Mouse (Mus musculus) neural tube, embryonic 11.5 days (tissue): ENCODE data around the gene Skida1. TPM values are rescaled to one million over a fixed set of nuclear protein-coding genes. Genes with fewer than 3 reads are reported as not detected.

ENCODE experiments used
- ATAC-seq: fragments of 200-750 bp; cut with Nextera tagmentation; 2 replicates; pipeline ENCODE4 v1.8.0; 2017; ENCODE audit warnings: moderate number of reproducible peaks, mild to moderate bottlenecking, moderate TSS enrichment, moderate library complexity; ENCODE audit not compliant: insufficient read depth, low FRiP score, low TSS enrichment
- DNase-seq: peaks from one replicate; pipeline ENCODE4 v3.0.0-alpha.2; 2015; ENCODE audit warnings: low spot score
- H3K27ac ChIP-seq: fragments of 300-500 bp; sonication (generic); 2 replicates; pipeline ENCODE4 v1.5.1; 2014; ENCODE audit warnings: low read depth, mild to moderate bottlenecking, low read length
- H3K27me3 ChIP-seq: fragments of 300-500 bp; sonication (generic); 2 replicates; pipeline ENCODE4 v1.6.1; 2014; ENCODE audit warnings: mild to moderate bottlenecking, low read length, mixed read lengths; ENCODE audit not compliant: control insufficient read depth, insufficient read depth
- H3K36me3 ChIP-seq: fragments of 300-500 bp; sonication (generic); 2 replicates; pipeline ENCODE4 v1.6.1; 2014; ENCODE audit warnings: mild to moderate bottlenecking, low read length, moderate library complexity, mixed read lengths; ENCODE audit not compliant: control insufficient read depth, insufficient read depth
- H3K4me1 ChIP-seq: fragments of 300-500 bp; sonication (generic); 2 replicates; pipeline ENCODE4 v1.6.1; 2014; ENCODE audit warnings: low read length, mixed read lengths; ENCODE audit not compliant: control insufficient read depth, insufficient read depth
- H3K4me2 ChIP-seq: fragments of 300-500 bp; sonication (generic); 2 replicates; pipeline ENCODE4 v1.6.1; 2014; ENCODE audit warnings: low read depth, mild to moderate bottlenecking, moderate library complexity
- H3K4me3 ChIP-seq: fragments of 300-500 bp; sonication (generic); 2 replicates; pipeline ENCODE4 v1.5.1; 2014; ENCODE audit warnings: low read depth, low read length
- H3K9ac ChIP-seq: fragments of 300-500 bp; sonication (generic); 2 replicates; pipeline ENCODE4 v1.6.1; 2014; ENCODE audit warnings: mild to moderate bottlenecking, low read length
- H3K9me3 ChIP-seq: fragments of 300-500 bp; sonication (generic); 2 replicates; pipeline ENCODE4 v1.6.1; 2016; ENCODE audit warnings: low read length; ENCODE audit not compliant: control insufficient read depth
- WGBS: fragments of 180-500 bp; shearing (Covaris S2); extraction: QIAGEN DNeasy Blood & Tissue Kit; methylation state at CpG from one replicate; pipeline ENCODE4 v1.1.7; 2014; 5-methylcytosine and 5-hydroxymethylcytosine counted together
- polyA plus RNA-seq: library from polyadenylated mRNA; unstranded; fragments of >200 nt; fragmentation: Nextera tagmentation; extraction: Ambion mirVana; gene quantifications from 2 replicates; pipeline ENCODE4 v1.2.1, GENCODE M21; 2014

Skida1 gene
- polyA plus RNA-seq, 1 experiment from 2014 or later: 15.5 TPM

DNA sequence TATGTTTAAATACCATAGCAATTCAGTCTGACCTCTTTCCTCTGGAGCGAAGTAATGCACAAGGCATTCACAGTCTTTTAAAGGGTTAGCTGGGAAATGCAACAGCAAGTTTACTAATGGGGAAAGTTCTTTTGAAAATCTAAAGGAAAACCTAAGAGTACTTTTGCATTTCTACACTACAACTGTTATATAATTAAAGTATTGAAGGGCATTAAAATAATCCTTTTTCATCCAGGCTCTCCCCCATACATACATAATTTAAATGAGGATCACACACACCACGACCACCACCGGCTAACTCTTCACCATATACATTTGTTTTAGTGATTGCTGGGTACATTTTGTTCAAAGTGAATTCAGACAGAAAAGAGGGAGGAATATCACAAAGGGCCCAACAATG lies 3.7 kb upstream of the Skida1 start:
- WGBS: 19% methylated on average over 3 of the region's 3 CpGs

DNA sequence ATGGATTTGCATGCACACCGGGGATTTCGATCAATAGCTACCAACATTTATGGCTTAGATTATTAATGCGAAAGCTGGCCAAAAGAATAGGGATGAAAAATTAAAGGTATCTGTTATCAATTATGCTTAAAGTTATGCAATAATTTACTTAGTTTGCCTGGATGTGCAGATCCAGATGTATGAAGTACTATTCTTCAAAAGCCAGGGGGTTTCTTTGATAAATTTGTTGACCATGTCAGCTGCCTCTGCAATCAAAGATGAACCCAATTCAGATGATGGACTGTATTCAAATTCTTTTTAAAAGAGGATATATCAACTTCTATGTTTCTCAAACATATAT lies 3.0 kb upstream of the Skida1 start:
- Histone ChIP-seq H3K4me1 (peaks cover 39% of the 10 kb centered on the region), H3K36me3 (no peaks in the 10 kb centered on the region), H3K27ac (peak overlapping the region; percentile 100), H3K9ac (0 out of 2 replicates have a peak overlapping the region, but pooled peaks have one; percentile 45), H3K9me3 (no peaks in the 10 kb centered on the region), H3K27me3 (no peaks in the 10 kb centered on the region), H3K4me3 (no peak overlapping the region), H3K4me2 (peak overlapping the region; percentile 84)
- 21% methylated on average over 3 of the region's 3 CpGs for WGBS
- ATAC-seq (no peak), DNase-seq (peak; percentile 5)

More for the DNA sequence above, 3.7 kb upstream of the Skida1 start:
- Histone ChIP-seq H3K36me3 (no peaks in the 10 kb centered on the region), H3K4me3 (no peak overlapping the region), H3K4me1 (peaks cover 39% of the 10 kb centered on the region), H3K4me2 (peak overlapping the region; percentile 23; the same call in 1 of the 2 replicates), H3K9ac (no peak overlapping the region), H3K27ac (peak overlapping the region; percentile 47; the same call in 1 of the 2 replicates), H3K27me3 (no peaks in the 10 kb centered on the region), H3K9me3 (no peaks in the 10 kb centered on the region)
- ATAC-seq (no peak), DNase-seq (peak; percentile 10)

DNA sequence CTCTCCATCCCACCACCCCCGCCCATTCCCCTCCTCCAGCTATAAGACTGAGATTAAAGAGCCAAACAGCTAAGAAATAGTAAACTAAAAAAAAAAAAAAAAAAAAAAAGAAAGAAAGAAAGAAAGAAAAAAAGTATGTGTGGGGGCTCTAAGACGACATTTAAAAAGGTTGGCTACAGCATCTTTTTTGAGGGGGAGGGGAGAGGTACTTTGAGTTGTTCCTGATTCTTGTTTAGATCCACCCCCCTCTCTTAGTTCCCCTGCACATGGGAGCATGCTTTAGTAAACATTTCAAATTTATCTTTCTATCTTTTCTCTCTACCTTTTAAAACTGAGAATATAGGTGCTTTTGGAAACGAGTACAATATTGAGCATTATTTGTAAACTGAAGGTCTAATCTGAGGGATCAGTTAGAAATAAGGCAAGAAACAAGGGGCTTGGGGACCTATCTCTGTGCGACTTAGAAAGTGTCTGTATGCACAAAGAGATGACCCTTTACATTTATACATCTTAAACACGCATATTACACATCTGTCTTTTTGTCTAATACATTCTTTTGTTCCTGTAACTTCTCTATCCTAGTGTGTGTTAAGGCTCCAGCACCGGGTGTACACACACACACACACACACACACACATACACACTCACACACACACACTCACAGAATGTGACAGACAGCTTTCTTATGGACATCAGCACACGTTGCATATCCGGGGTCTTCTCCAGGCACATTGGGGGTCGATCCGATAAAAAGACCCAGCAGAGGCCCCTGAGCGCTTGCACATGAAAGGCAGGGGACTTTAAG lies 2.4 kb upstream of the Skida1 start:
- ATAC-seq (no peak), DNase-seq (peak; percentile 49)
- 10% methylated on average over 11 of the region's 11 CpGs for WGBS
- H3K4me3 ChIP-seq: peak overlapping the region; percentile 17; the same call in 1 of the 2 replicates
- peak overlapping the region; percentile 100 for H3K9ac ChIP-seq
- H3K27ac ChIP-seq: peak overlapping the region; percentile 100
- H3K4me2 ChIP-seq: peak overlapping the region; percentile 84
- no peaks in the 10 kb centered on the region for H3K36me3 ChIP-seq
- no peaks in the 10 kb centered on the region for H3K27me3 ChIP-seq
- no peaks in the 10 kb centered on the region for H3K9me3 ChIP-seq
- peaks cover 39% of the 10 kb centered on the region for H3K4me1 ChIP-seq

DNA sequence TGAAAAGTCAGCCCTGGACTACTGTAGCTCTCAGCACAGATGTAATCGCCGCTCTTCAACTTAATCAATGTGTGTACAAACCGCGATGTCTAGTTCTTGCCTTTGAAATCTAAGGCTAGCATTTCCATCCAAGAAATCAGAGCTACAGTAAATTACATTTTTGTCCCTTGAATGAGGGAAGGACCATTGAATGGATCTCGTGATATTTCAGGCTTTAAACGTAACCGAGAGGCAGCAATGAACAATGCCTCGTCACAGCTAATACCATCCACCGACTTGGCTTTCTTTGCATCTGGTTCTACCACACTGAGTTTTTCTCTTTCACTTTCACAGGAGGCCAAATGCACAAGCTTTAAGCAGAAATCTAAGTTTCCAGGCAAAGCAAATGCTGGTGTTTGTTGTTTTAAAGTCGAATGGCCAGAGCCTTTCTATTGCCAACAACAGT lies 1.7 kb upstream of the Skida1 start:
- 7% methylated on average over 10 of the region's 10 CpGs for WGBS
- H3K4me3 ChIP-seq: peak overlapping the region; percentile 17
- no peaks in the 10 kb centered on the region for H3K36me3 ChIP-seq

GRCm38 (mm10) chr2:18050018-18050417 lies 1.2 kb upstream of the Skida1 start:
- peak overlapping the region; percentile 84 for H3K4me2 ChIP-seq
- peak overlapping the region; percentile 100 for H3K27ac ChIP-seq
- no peaks in the 10 kb centered on the region for H3K36me3 ChIP-seq
- DNase-seq (no peak), ATAC-seq (no peak)
- no peaks in the 10 kb centered on the region for H3K27me3 ChIP-seq
- WGBS: 10% methylated on average over 2 of the region's 2 CpGs
- peak overlapping the region; percentile 17 for H3K4me3 ChIP-seq
- no peaks in the 10 kb centered on the region for H3K9me3 ChIP-seq
- H3K4me1 ChIP-seq: peaks cover 39% of the 10 kb centered on the region
- peak overlapping the region; percentile 100 for H3K9ac ChIP-seq

More for the DNA sequence above, 1.7 kb upstream of the Skida1 start:
- peak; percentile 37 for DNase-seq
- H3K27ac ChIP-seq: peak overlapping the region; percentile 100
- H3K4me2 ChIP-seq: peak overlapping the region; percentile 84
- H3K9ac ChIP-seq: peak overlapping the region; percentile 100
- ATAC-seq: no peak
- no peaks in the 10 kb centered on the region for H3K9me3 ChIP-seq
- H3K4me1 ChIP-seq: peaks cover 39% of the 10 kb centered on the region
- no peaks in the 10 kb centered on the region for H3K27me3 ChIP-seq

DNA sequence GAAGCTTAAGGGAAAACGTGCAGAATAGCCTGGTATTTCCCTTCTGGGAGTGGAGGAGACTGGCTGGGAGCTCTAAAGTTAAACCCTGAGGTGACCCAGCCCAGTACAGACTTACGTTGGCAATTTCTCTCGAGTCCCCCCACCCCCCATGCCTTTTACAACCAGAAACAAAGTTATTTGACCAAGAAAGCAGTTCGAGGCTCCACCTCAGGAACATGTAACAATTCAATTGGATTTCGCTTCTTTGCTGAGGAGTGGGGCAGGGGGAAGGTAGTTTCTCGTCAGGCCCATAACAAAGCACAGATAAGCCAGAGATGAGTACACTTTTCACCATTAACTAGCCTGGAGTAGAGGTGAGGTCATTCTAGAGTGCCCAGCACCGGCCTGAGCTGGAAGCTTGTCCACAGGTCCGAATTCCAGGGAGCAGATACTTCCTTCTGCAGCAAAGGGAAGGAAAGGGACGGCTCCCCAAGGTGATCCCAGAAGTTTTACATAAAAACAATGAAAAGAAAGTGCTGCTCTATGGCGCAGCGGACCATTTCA lies 499 bp upstream of the Skida1 start:
- DNase-seq (peak; percentile 63), ATAC-seq (0 out of 2 replicates have a peak, but pooled peaks have one; percentile 14)
- peak overlapping the region; percentile 99 for H3K4me3 ChIP-seq
- no peaks in the 10 kb centered on the region for H3K9me3 ChIP-seq
- no peaks in the 10 kb centered on the region for H3K27me3 ChIP-seq
- peaks cover 35% of the 10 kb centered on the region for H3K4me1 ChIP-seq
- peak overlapping the region; percentile 100 for H3K27ac ChIP-seq
- H3K36me3 ChIP-seq: no peaks in the 10 kb centered on the region
- 3% methylated on average over 11 of the region's 11 CpGs for WGBS
- H3K9ac ChIP-seq: peak overlapping the region; percentile 100
- peak overlapping the region; percentile 84 for H3K4me2 ChIP-seq

- peak; percentile 59 for ATAC-seq
- WGBS: under 1% methylated on average over 63 of the region's 70 CpGs
These were observed 1.0 kb downstream of the Skida1 start for GRCm38 (mm10) chr2:18047646-18048452.

DNA sequence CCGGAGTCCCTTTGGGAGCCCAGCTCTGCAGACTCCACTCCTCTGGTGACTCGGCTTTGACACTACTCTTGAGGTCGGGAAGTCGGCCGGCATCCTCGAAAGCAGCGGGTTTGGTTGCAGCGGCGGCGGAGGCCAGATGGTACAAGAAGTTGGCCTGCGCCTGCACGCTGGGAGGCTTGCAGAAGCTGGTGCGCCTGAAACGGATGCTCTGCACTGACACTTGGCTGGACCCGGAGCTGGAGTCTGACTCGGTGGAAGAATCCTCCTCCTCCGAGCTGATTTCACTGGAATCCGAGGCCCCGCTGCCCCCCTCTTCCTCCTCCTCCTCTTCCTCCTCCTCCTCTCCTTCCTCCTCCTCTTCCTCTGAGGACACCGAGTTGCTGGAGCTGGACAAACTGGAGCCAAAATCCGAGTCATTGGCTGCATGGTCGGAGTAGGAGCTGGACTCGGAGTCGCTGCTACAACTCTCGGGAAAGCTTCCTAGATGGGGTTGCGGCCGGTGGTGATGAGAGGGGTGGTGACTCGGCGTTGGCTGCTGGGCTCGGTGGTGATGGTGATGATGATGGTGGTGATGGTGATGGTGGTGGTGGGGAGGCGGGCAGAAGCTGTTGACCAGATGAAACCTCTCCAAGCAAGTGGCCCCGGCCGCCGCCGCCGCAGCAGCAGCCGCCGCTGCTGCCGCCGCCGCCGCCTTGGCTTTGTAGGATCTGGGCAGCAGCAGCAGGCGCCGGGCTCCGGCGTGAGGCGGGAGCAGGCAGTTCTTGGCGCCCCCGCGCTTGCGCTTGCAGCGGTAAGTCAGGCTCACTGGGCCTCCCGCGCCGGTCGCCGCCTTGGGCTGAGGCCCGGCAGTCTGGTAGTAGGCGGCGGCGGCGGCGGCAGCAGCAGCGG lies 1.8 kb downstream of the Skida1 start:
- Histone ChIP-seq H3K9me3 (no peaks in the 10 kb centered on the region), H3K36me3 (no peaks in the 10 kb centered on the region), H3K4me2 (peak overlapping the region; percentile 84), H3K27ac (peak overlapping the region; percentile 100), H3K9ac (peak overlapping the region; percentile 100), H3K4me1 (peaks cover 28% of the 10 kb centered on the region), H3K27me3 (no peaks in the 10 kb centered on the region), H3K4me3 (peak overlapping the region; percentile 99)
- ATAC-seq (peak; percentile 11; the same call in 1 of the 2 replicates), DNase-seq (peak; percentile 63)
- under 1% methylated on average over 49 of the region's 64 CpGs for WGBS

More at GRCm38 (mm10) chr2:18047646-18048452, 1.0 kb downstream of the Skida1 start:
- Histone ChIP-seq H3K4me2 (peak overlapping the region; percentile 84), H3K4me3 (peak overlapping the region; percentile 99), H3K27ac (peak overlapping the region; percentile 100), H3K9me3 (no peaks in the 10 kb centered on the region), H3K4me1 (peaks cover 25% of the 10 kb centered on the region), H3K36me3 (no peaks in the 10 kb centered on the region), H3K27me3 (no peaks in the 10 kb centered on the region), H3K9ac (peak overlapping the region; percentile 100)
- peak; percentile 80 for DNase-seq
